Mouse (Mus musculus): ENCODE data around the gene Prkg1.

DNA sequence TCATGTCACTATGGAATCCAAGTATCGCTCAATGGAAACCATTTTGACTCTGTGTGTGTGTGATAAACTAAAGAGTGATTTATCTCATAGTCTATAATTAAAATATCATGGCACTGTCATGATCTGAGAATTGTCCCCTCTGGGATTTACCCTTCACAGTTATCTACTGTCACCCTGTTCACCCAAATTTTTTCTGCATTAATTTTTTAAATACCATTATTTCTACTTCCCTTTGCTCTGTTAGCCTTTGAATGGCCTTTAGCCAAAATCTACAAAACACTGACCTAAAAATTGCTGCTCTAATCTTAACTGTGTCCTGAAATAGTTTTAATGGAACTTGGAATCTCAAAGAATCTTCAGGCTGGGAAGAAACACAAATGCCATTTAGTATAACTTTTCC lies 143.1 kb downstream of the Prkg1 start:
- TF ChIP-seq CTCF (IDR thresholded peaks at IDR 0.05; ENCODE audit: low read depth, low read length) = no peak
- no peak for TF ChIP-seq POLR2A (IDR thresholded peaks at IDR 0.05; ENCODE audit: borderline replicate concordance, low read depth, low read length)
